Comparison of ENCODE assay signal across 8 mouse cellular contexts in genomic region chr4:117218517-117219219, GRCm38 (mm10). TPM values are rescaled to one million over a fixed set of nuclear protein-coding genes. Genes with fewer than 3 reads are reported as not detected.
DNase-seq lines count a peak whose midpoint lies in the region; ATAC-seq and TF ChIP-seq lines count a peak whose summit lies in the region.

No protein-coding gene starts in this region.

- no peak overlapping the region for H3K4me3 ChIP-seq in forebrain, embryonic 11.5 days (ENCODE audit: low read depth, low read length)
- H3K4me3 ChIP-seq in limb, embryonic 11.5 days (ENCODE audit: low read depth, low read length): no peak overlapping the region
- H3K4me3 ChIP-seq in midbrain, embryonic 14.5 days (replicated peaks; ENCODE audit: low read depth, low read length): no peak overlapping the region

- no peaks in the 10 kb centered on the region for H3K9me3 ChIP-seq in forebrain, embryonic 11.5 days (ENCODE audit: control insufficient read depth, low read length)
- H3K9me3 ChIP-seq in limb, embryonic 11.5 days (ENCODE audit: control insufficient read depth, low read length): no peaks in the 10 kb centered on the region
- H3K9me3 ChIP-seq in midbrain, embryonic 14.5 days (ENCODE audit: control insufficient read depth, low read length): no peaks in the 10 kb centered on the region

- H3K4me1 ChIP-seq in forebrain, embryonic 11.5 days (replicated peaks; ENCODE audit: control insufficient read depth, insufficient read depth, low read length): no peaks in the 10 kb centered on the region
- no peaks in the 10 kb centered on the region for H3K4me1 ChIP-seq in limb, embryonic 11.5 days (ENCODE audit: control insufficient read depth, insufficient read depth, low read length)
- H3K4me1 ChIP-seq in midbrain, embryonic 14.5 days (ENCODE audit: control insufficient read depth, insufficient read depth, low read length): no peaks in the 10 kb centered on the region

- H3K36me3 ChIP-seq in forebrain, embryonic 11.5 days (ENCODE audit: control insufficient read depth, insufficient read depth, low read length): no peaks in the 10 kb centered on the region
- H3K36me3 ChIP-seq in limb, embryonic 11.5 days (ENCODE audit: control insufficient read depth, insufficient read depth, low read length): no peaks in the 10 kb centered on the region
- H3K36me3 ChIP-seq in midbrain, embryonic 14.5 days (ENCODE audit: control insufficient read depth, insufficient read depth, low read length): no peaks in the 10 kb centered on the region

- H3K27me3 ChIP-seq in forebrain, embryonic 11.5 days (ENCODE audit: control insufficient read depth, insufficient read depth, low read length): no peaks in the 10 kb centered on the region
- no peaks in the 10 kb centered on the region; the same call in 1 of the 2 replicates for H3K27me3 ChIP-seq in limb, embryonic 11.5 days (ENCODE audit: control insufficient read depth, insufficient read depth, low read length)
- H3K27me3 ChIP-seq in midbrain, embryonic 14.5 days (ENCODE audit: control insufficient read depth, insufficient read depth, low read length): no peaks in the 10 kb centered on the region

- WGBS in forebrain, embryonic 11.5 days: 42% methylated on average over 10 of the region's 10 CpGs
- WGBS in limb, embryonic 11.5 days: 41% methylated on average over 10 of the region's 10 CpGs
- WGBS in midbrain, embryonic 14.5 days: 39% methylated on average over 10 of the region's 10 CpGs

- peak; percentile 93 for TF ChIP-seq CTCF in brain, embryonic 14.5 days (IDR thresholded peaks at IDR 0.05; ENCODE audit: borderline replicate concordance, extremely low read depth, insufficient read depth, insufficient read length)

- DNase-seq in right cerebral cortex, adult 18-20 months: peak; percentile 31
- DNase-seq in right cerebral cortex, postnatal 36 days (ENCODE audit: low spot score in 2 of 2): no peak
- peak; percentile 83 for DNase-seq in brain, embryonic 14.5 days (ENCODE audit: low read depth)
- peak; percentile 75 for DNase-seq in forebrain, embryonic 11.5 days (ENCODE audit: low spot score)
- DNase-seq in limb, embryonic 11.5 days (ENCODE audit: low spot score): peak; percentile 79
- peak; percentile 84 for DNase-seq in midbrain, embryonic 14.5 days
- peak; percentile 39 for DNase-seq in telencephalon, adult 2 months (ENCODE audit: low read depth, low spot score)

- ATAC-seq in forebrain, embryonic 11.5 days (replicated peaks; ENCODE audit: low FRiP score): 0 out of 2 replicates have a peak, but pooled peaks have one; percentile 44
- peak; percentile 58 for ATAC-seq in inflammation-experienced regulatory T-cells, adult 6 months
- no peak for ATAC-seq in limb, embryonic 11.5 days (ENCODE audit: insufficient number of reproducible peaks, low FRiP score, low TSS enrichment, low read depth)
- ATAC-seq in midbrain, embryonic 14.5 days (ENCODE audit: low FRiP score, low TSS enrichment): no peak

- no peak overlapping the region for H3K27ac ChIP-seq in forebrain, embryonic 11.5 days (ENCODE audit: low read depth, low read length)
- no peak overlapping the region for H3K27ac ChIP-seq in limb, embryonic 11.5 days (replicated peaks; ENCODE audit: low read depth, low read length)
- H3K27ac ChIP-seq in midbrain, embryonic 14.5 days (replicated peaks; ENCODE audit: low read depth, low read length): no peak overlapping the region

- no peak for TF ChIP-seq POLR2A in brain, embryonic 14.5 days (IDR thresholded peaks at IDR 0.05; ENCODE audit: borderline replicate concordance, extremely low read depth, insufficient read depth, insufficient read length, poor library complexity, severe bottlenecking)

- no peak overlapping the region for H3K9ac ChIP-seq in forebrain, embryonic 11.5 days (ENCODE audit: low read length)
- no peak overlapping the region for H3K9ac ChIP-seq in limb, embryonic 11.5 days (ENCODE audit: low read length)
- no peak overlapping the region for H3K9ac ChIP-seq in midbrain, embryonic 14.5 days (replicated peaks; ENCODE audit: low read length)

- H3K4me2 ChIP-seq in forebrain, embryonic 11.5 days (ENCODE audit: low read depth, low read length, severe bottlenecking): no peak overlapping the region
- no peak overlapping the region for H3K4me2 ChIP-seq in limb, embryonic 11.5 days (ENCODE audit: low read depth, severe bottlenecking)
- no peak overlapping the region for H3K4me2 ChIP-seq in midbrain, embryonic 14.5 days (ENCODE audit: low read length)

RNA-seq across cellular contexts. Expression of gene Tmem53, which starts 33.1 kb away (rescaled TPM):
- 6.2 and 7.0 TPM in 2 replicates for polyA plus RNA-seq in brain, embryonic 14.5 days (2012; rRNA removed)
- polyA plus RNA-seq in forebrain, embryonic 11.5 days (2014; fragmentation: Nextera tagmentation; extraction: Ambion mirVana): 6.4 and 9.0 TPM in 2 replicates
- polyA plus RNA-seq in inflammation-experienced regulatory T-cells, adult 6 months (2017; shearing (Covaris generic)): under 1 TPM in 2 of 3 experiments, not detected in 1; 0.40 to 0.98 TPM
- 9.7 and 11.6 TPM in 2 replicates for polyA plus RNA-seq in limb, embryonic 11.5 days (2014; fragmentation: Nextera tagmentation; extraction: Ambion mirVana)
- 9.1 and 12.2 TPM in 2 replicates for polyA plus RNA-seq in midbrain, embryonic 14.5 days (2014; fragmentation: Nextera tagmentation; extraction: Ambion mirVana)

RNA-seq across cellular contexts. Expression of gene Armh1, which starts 33.3 kb away (rescaled TPM):
- polyA plus RNA-seq in brain, embryonic 14.5 days (2012; rRNA removed): 1.3 and 1.6 TPM in 2 replicates
- polyA plus RNA-seq in forebrain, embryonic 11.5 days (2014; fragmentation: Nextera tagmentation; extraction: Ambion mirVana): 0.49 TPM in 1 of 2 replicates, not detected in the other
- not detected for polyA plus RNA-seq in inflammation-experienced regulatory T-cells, adult 6 months (2017; shearing (Covaris generic))
- 0.12 TPM in 1 of 2 replicates, not detected in the other for polyA plus RNA-seq in limb, embryonic 11.5 days (2014; fragmentation: Nextera tagmentation; extraction: Ambion mirVana)
- polyA plus RNA-seq in midbrain, embryonic 14.5 days (2014; fragmentation: Nextera tagmentation; extraction: Ambion mirVana): 0.54 and 0.73 TPM in 2 replicates

RNA-seq across cellular contexts. Expression of gene Kif2c, which starts 36.2 kb away (rescaled TPM):
- 14.5 and 23.7 TPM in 2 replicates for polyA plus RNA-seq in brain, embryonic 14.5 days (2012; rRNA removed)
- 111 and 116 TPM in 2 replicates for polyA plus RNA-seq in forebrain, embryonic 11.5 days (2014; fragmentation: Nextera tagmentation; extraction: Ambion mirVana)
- 10 to 100 TPM in 1 of 3 experiments, 1 to 10 TPM in 2; 1.9 to 35.0 (median 5.5) TPM for polyA plus RNA-seq in inflammation-experienced regulatory T-cells, adult 6 months (2017; shearing (Covaris generic))
- 125 and 136 TPM in 2 replicates for polyA plus RNA-seq in limb, embryonic 11.5 days (2014; fragmentation: Nextera tagmentation; extraction: Ambion mirVana)
- 7.2 and 16.0 TPM in 2 replicates for polyA plus RNA-seq in midbrain, embryonic 14.5 days (2014; fragmentation: Nextera tagmentation; extraction: Ambion mirVana)

Comparison
In these comparisons a context has a peak if more than half of its experiments do, and no peak if none do; other contexts are left out.
1. DNase-seq: peak in right cerebral cortex, adult 18-20 months (single experiment), brain, embryonic 14.5 days (single experiment), forebrain, embryonic 11.5 days (single experiment), limb, embryonic 11.5 days (single experiment), midbrain, embryonic 14.5 days (single experiment) and telencephalon, adult 2 months (single experiment); none in right cerebral cortex, postnatal 36 days (0 of 2).
2. ATAC-seq: peak in forebrain, embryonic 11.5 days (single experiment) and inflammation-experienced regulatory T-cells, adult 6 months (single experiment); none in limb, embryonic 11.5 days (single experiment) and midbrain, embryonic 14.5 days (single experiment).